Mouse (Mus musculus) heart, postnatal 0 days (tissue): ENCODE results near the gene Smtnl1.

Experiments used
- CTCF ChIP-seq: IDR thresholded peaks from 2 replicates; pipeline ENCODE4 v1.5.1; 2016; ENCODE audit warnings: antibody characterized with exemption, control low read depth, low read depth
- EP300 ChIP-seq: IDR thresholded peaks from 2 replicates; pipeline ENCODE4 v1.6.1; 2016; ENCODE audit warnings: antibody characterized with exemption, low read depth

- TF ChIP-seq CTCF (no peak), EP300 (no peak)
These were observed 5.0 kb upstream of the Smtnl1 start for GRCm38 (mm10) chr2:84827283-84827920.
